Mouse (Mus musculus) C2C12 (cell line): ENCODE results near the gene Akap6.

Experiments used
- CTCF ChIP-seq: IDR thresholded peaks from one replicate; pipeline ENCODE4 v1.5.1; 2011; ENCODE audit not compliant: control insufficient read depth, insufficient read depth, insufficient read length
- FOSL1 ChIP-seq: IDR thresholded peaks from one replicate; pipeline ENCODE4 v1.8.0; 2011; ENCODE audit warnings: mild to moderate bottlenecking, low read length; ENCODE audit not compliant: poor library complexity, insufficient read depth, severe bottlenecking
- USF1 ChIP-seq: IDR thresholded peaks from one replicate; pipeline ENCODE4 v1.6.1; 2011; ENCODE audit warnings: low read depth, mild to moderate bottlenecking, control low read depth, moderate library complexity

DNA sequence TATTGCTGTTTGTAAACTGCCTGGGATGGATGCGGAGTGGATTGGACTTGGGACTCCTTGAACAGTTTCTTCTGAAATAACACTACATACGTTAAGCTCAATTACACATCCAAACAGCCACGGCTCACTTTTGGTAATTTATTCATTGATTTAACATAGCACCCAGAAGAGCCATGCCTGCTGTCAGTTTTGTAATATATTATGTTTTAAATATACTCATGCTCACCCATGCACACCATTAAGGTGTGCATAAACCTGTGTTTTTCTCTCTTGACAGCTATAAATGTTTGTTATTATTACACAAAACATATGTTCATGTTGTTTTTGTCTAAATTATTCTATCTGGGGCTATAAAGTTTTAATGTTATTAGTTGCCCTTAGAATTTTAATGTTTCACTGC, 258.4 kb downstream of the Akap6 start:
- no peak for TF ChIP-seq CTCF
- no peak for TF ChIP-seq FOSL1
- TF ChIP-seq USF1: no peak
